12 mouse cellular contexts compared by ENCODE assay signal in the genomic region with DNA sequence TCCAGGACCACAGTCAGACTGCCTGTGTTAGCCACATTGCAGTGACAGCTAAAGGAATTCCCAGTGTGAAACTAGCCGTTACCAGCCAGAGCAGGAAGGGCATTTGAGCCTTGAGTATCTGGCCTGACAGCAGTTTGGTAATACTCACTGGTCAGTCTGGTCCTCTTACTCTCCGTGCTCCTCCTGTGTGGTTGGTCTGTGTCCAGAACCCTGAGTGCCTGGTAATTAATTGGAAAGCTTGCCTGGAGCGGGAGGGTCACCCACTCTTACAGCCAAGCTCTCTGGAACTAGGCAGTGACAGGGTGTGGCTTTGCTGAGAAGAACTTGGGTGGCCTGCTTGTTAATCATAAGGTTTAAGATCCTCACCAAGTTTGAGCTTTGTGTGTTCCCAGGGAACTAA. TPM values are rescaled to one million over a fixed set of nuclear protein-coding genes. Genes with fewer than 3 reads are reported as not detected.
DNase-seq lines count a peak whose midpoint lies in the region; ATAC-seq and TF ChIP-seq lines count a peak whose summit lies in the region.
"Had no signal": no experiment of that assay in that cellular context is flagged by ENCODE, and none has a peak within 500 bp of the region (broad histone marks: within the 10 kb centered on the region; RNA-seq: fewer than 3 reads in every experiment).

No protein-coding gene starts in this region.

- ATAC-seq in kidney, embryonic 14.5 days (ENCODE audit: low FRiP score, low TSS enrichment): no peak; the same call in 1 of the 2 replicates
- peak; percentile 47; the same call in 1 of the 2 replicates for ATAC-seq in stomach, postnatal 0 days (ENCODE audit: low FRiP score, low TSS enrichment)
- ATAC-seq in hindbrain, embryonic 12.5 days (ENCODE audit: low FRiP score): no peak

- H3K4me3 ChIP-seq in kidney, embryonic 14.5 days (ENCODE audit: low read length): no peak overlapping the region
- H3K4me3 ChIP-seq in stomach, postnatal 0 days (ENCODE audit: low read depth, low read length): no peak overlapping the region
- H3K4me3 ChIP-seq in hindbrain, embryonic 12.5 days: no peak overlapping the region
- H3K4me3 ChIP-seq: heart, embryonic 13.5 days; myocyte had no signal

- H3K9ac ChIP-seq in kidney, embryonic 14.5 days (ENCODE audit: low read depth, low read length): no peak overlapping the region
- H3K9ac ChIP-seq in stomach, postnatal 0 days (ENCODE audit: low read length): no peak overlapping the region
- H3K9ac ChIP-seq in hindbrain, embryonic 12.5 days: no peak overlapping the region
- H3K9ac ChIP-seq: heart, embryonic 13.5 days had no signal

- H3K36me3 ChIP-seq in kidney, embryonic 14.5 days (ENCODE audit: control insufficient read depth, insufficient read depth, low read length): no peaks in the 10 kb centered on the region
- no peaks in the 10 kb centered on the region for H3K36me3 ChIP-seq in stomach, postnatal 0 days (ENCODE audit: control insufficient read depth, insufficient read depth, low read length)
- H3K36me3 ChIP-seq in hindbrain, embryonic 12.5 days: no peaks in the 10 kb centered on the region

- H3K4me1 ChIP-seq in kidney, embryonic 14.5 days (ENCODE audit: control insufficient read depth, insufficient read depth, low read length): no peaks in the 10 kb centered on the region
- H3K4me1 ChIP-seq in stomach, postnatal 0 days (replicated peaks; ENCODE audit: control insufficient read depth, insufficient read depth): no peaks in the 10 kb centered on the region
- peaks cover 8% of the 10 kb centered on the region; the same call in 1 of the 2 replicates for H3K4me1 ChIP-seq in hindbrain, embryonic 12.5 days

- DNase-seq in kidney, adult 11 months: peak; percentile 41
- peak; percentile 46 to 65 for DNase-seq in cerebellum, postnatal 25 days
- peak; percentile 14 for DNase-seq in kidney, postnatal 10 days
- no peak for DNase-seq in stomach, postnatal 0 days (ENCODE audit: low spot score)
- DNase-seq in frontal cortex, postnatal 10 days (ENCODE audit: low spot score in 2 of 2): no peak
- DNase-seq in left cerebral cortex, adult 8-10 months (ENCODE audit: low spot score in 2 of 2): no peak
- DNase-seq: thymus, postnatal 14 days had no signal

- TF ChIP-seq EP300 in stomach, postnatal 0 days (optimal IDR thresholded peaks at IDR 0.05): no peak

- H3K9me3 ChIP-seq in kidney, embryonic 14.5 days (ENCODE audit: control insufficient read depth, low read length): no peaks in the 10 kb centered on the region
- no peaks in the 10 kb centered on the region for H3K9me3 ChIP-seq in stomach, postnatal 0 days (ENCODE audit: control insufficient read depth, low read length)
- H3K9me3 ChIP-seq in hindbrain, embryonic 12.5 days (replicated peaks): no peaks in the 10 kb centered on the region
- H3K9me3 ChIP-seq: heart, embryonic 13.5 days had no signal

- H3K4me2 ChIP-seq in kidney, embryonic 14.5 days (replicated peaks; ENCODE audit: low read depth, low read length): no peak overlapping the region
- H3K4me2 ChIP-seq in stomach, postnatal 0 days (replicated peaks; ENCODE audit: low read depth): no peak overlapping the region
- H3K4me2 ChIP-seq in hindbrain, embryonic 12.5 days (replicated peaks): no peak overlapping the region
- H3K4me2 ChIP-seq: heart, embryonic 13.5 days; liver, embryonic 11.5 days had no signal

- H3K27ac ChIP-seq in kidney, embryonic 14.5 days (ENCODE audit: low read depth, low read length): no peak overlapping the region
- 0 out of 2 replicates have a peak overlapping the region, but pooled peaks have one; percentile 24 for H3K27ac ChIP-seq in stomach, postnatal 0 days (replicated peaks)
- H3K27ac ChIP-seq in hindbrain, embryonic 12.5 days: no peak overlapping the region
- H3K27ac ChIP-seq: heart, embryonic 13.5 days had no signal

- WGBS in kidney, embryonic 14.5 days: 70% methylated on average over 3 of the region's 3 CpGs
- 30% methylated on average over 3 of the region's 3 CpGs for WGBS in stomach, postnatal 0 days
- 85% methylated on average over 3 of the region's 3 CpGs for WGBS in hindbrain, embryonic 12.5 days

- no peaks in the 10 kb centered on the region for H3K27me3 ChIP-seq in kidney, embryonic 14.5 days (ENCODE audit: control insufficient read depth, insufficient read depth, low read length)
- H3K27me3 ChIP-seq in stomach, postnatal 0 days (ENCODE audit: control insufficient read depth, insufficient read depth, low read length): no peaks in the 10 kb centered on the region
- H3K27me3 ChIP-seq in hindbrain, embryonic 12.5 days: no peaks in the 10 kb centered on the region
- H3K27me3 ChIP-seq: heart, embryonic 13.5 days had no signal

- TF ChIP-seq CTCF in stomach, postnatal 0 days (IDR thresholded peaks at IDR 0.05; ENCODE audit: low read depth): no peak

RNA-seq across cellular contexts. Expression of a gene that starts 57.5 kb away (rescaled TPM):
- polyA plus RNA-seq in kidney, embryonic 14.5 days (2014; fragmentation: Nextera tagmentation; extraction: Ambion mirVana): 18.4 and 24.5 TPM in 2 replicates
- polyA plus RNA-seq in stomach, postnatal 0 days (2015; fragmentation: Nextera tagmentation; extraction: Ambion mirVana): 13.3 and 13.4 TPM in 2 replicates
- 10 to 100 TPM in 2 of 4 experiments, 1 to 10 TPM in 2; 4.0 to 10.8 (median 8.6) TPM for total RNA-seq in left cerebral cortex, adult 8-10 months (2022)
- polyA plus RNA-seq in hindbrain, embryonic 12.5 days (2016; fragmentation: Nextera tagmentation; extraction: Ambion mirVana): 14.7 and 14.9 TPM in 2 replicates

Comparison
In these comparisons a context has a peak if more than half of its experiments do, and no peak if none do; other contexts are left out.
1. DNase-seq: peak in kidney, adult 11 months (single experiment), cerebellum, postnatal 25 days (2 of 2) and kidney, postnatal 10 days (single experiment); none in stomach, postnatal 0 days (single experiment), frontal cortex, postnatal 10 days (0 of 2) and left cerebral cortex, adult 8-10 months (0 of 2).